ENCODE assay signal across 8 mouse cellular contexts in the genomic region with DNA sequence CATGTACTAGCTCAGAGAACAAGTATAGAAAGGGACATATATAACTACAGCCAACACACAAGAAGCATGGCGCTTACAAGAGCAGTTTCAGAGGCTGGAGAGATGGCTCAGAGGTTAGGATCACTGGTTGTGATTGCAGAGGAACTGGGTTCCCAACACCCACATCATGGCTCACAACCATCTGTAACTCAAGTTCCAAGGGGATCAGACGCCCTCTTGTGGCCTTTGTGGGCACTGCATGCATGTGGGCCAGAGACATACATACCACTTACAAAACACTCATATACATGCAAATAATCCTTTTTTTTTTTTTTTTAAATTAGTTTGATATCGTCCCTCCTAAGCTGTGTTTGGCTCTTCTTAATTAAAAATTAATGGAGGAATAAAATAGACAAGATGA. TPM values are rescaled to one million over a fixed set of nuclear protein-coding genes. Genes with fewer than 3 reads are reported as not detected.
DNase-seq lines count a peak whose midpoint lies in the region; ATAC-seq lines count a peak whose summit lies in the region.

No protein-coding gene starts in this region.

- no peaks in the 10 kb centered on the region for H3K27me3 ChIP-seq in midbrain, embryonic 11.5 days (ENCODE audit: control insufficient read depth, insufficient read depth, low read length)
- no peaks in the 10 kb centered on the region for H3K27me3 ChIP-seq in midbrain, embryonic 15.5 days (replicated peaks)
- no peaks in the 10 kb centered on the region for H3K27me3 ChIP-seq in neural tube, embryonic 11.5 days (ENCODE audit: control insufficient read depth, insufficient read depth, low read length)

- peak; percentile 45 for DNase-seq in embryo, embryonic 10 days (ENCODE audit: low spot score)
- no peak for DNase-seq in embryo, embryonic 9.5 days (ENCODE audit: extremely low spot score)
- peak; percentile 86 for DNase-seq in midbrain, embryonic 11.5 days (ENCODE audit: low spot score, missing footprints)
- peak; percentile 22 to 30 for DNase-seq in cerebellum, postnatal 10 days
- DNase-seq in neural tube, embryonic 11.5 days (ENCODE audit: low spot score), result peak; percentile 41
- no peak for DNase-seq in urinary bladder, postnatal 4 days (ENCODE audit: low spot score in 2 of 2)
- DNase-seq in adipocyte (ENCODE audit: low spot score), result no peak

- no peaks in the 10 kb centered on the region for H3K9me3 ChIP-seq in midbrain, embryonic 11.5 days (ENCODE audit: control insufficient read depth, low read length)
- no peaks in the 10 kb centered on the region for H3K9me3 ChIP-seq in midbrain, embryonic 15.5 days
- no peaks in the 10 kb centered on the region for H3K9me3 ChIP-seq in neural tube, embryonic 11.5 days (ENCODE audit: control insufficient read depth, low read length)

- no peak overlapping the region for H3K27ac ChIP-seq in midbrain, embryonic 11.5 days (ENCODE audit: low read depth, low read length)
- H3K27ac ChIP-seq in midbrain, embryonic 15.5 days, result no peak overlapping the region
- no peak overlapping the region for H3K27ac ChIP-seq in neural tube, embryonic 11.5 days (ENCODE audit: low read depth, low read length)

- H3K36me3 ChIP-seq in midbrain, embryonic 11.5 days (ENCODE audit: control insufficient read depth, insufficient read depth, low read length), result no peaks in the 10 kb centered on the region
- H3K36me3 ChIP-seq in midbrain, embryonic 15.5 days (replicated peaks), result no peaks in the 10 kb centered on the region
- H3K36me3 ChIP-seq in neural tube, embryonic 11.5 days (ENCODE audit: control insufficient read depth, insufficient read depth, low read length), result no peaks in the 10 kb centered on the region

- ATAC-seq in midbrain, embryonic 11.5 days (ENCODE audit: low FRiP score), result no peak
- no peak for ATAC-seq in midbrain, embryonic 15.5 days (replicated peaks)
- no peak for ATAC-seq in neural tube, embryonic 11.5 days (ENCODE audit: insufficient read depth, low FRiP score, low TSS enrichment)

- 50% methylated on average over 3 of the region's 3 CpGs for WGBS in midbrain, embryonic 11.5 days
- WGBS in midbrain, embryonic 15.5 days, result 44% methylated on average over 3 of the region's 3 CpGs
- 41% methylated on average over 3 of the region's 3 CpGs for WGBS in neural tube, embryonic 11.5 days

- H3K9ac ChIP-seq in midbrain, embryonic 11.5 days (ENCODE audit: low read length), result no peak overlapping the region
- no peak overlapping the region for H3K9ac ChIP-seq in midbrain, embryonic 15.5 days
- H3K9ac ChIP-seq in neural tube, embryonic 11.5 days (ENCODE audit: low read length), result no peak overlapping the region

- no peak overlapping the region for H3K4me2 ChIP-seq in midbrain, embryonic 11.5 days
- H3K4me2 ChIP-seq in midbrain, embryonic 15.5 days, result no peak overlapping the region
- H3K4me2 ChIP-seq in neural tube, embryonic 11.5 days (ENCODE audit: low read depth), result no peak overlapping the region

- no peaks in the 10 kb centered on the region for H3K4me1 ChIP-seq in midbrain, embryonic 11.5 days (ENCODE audit: control insufficient read depth, insufficient read depth, low read length)
- H3K4me1 ChIP-seq in midbrain, embryonic 15.5 days, result no peaks in the 10 kb centered on the region
- H3K4me1 ChIP-seq in neural tube, embryonic 11.5 days (ENCODE audit: control insufficient read depth, insufficient read depth, low read length), result no peaks in the 10 kb centered on the region

- H3K4me3 ChIP-seq in midbrain, embryonic 11.5 days (ENCODE audit: low read depth, low read length), result no peak overlapping the region
- no peak overlapping the region for H3K4me3 ChIP-seq in midbrain, embryonic 15.5 days
- H3K4me3 ChIP-seq in neural tube, embryonic 11.5 days (ENCODE audit: low read depth, low read length), result no peak overlapping the region

RNA-seq across cellular contexts. Expression of gene Urad, which starts 35.3 kb away (rescaled TPM):
- not detected in 2 replicates for polyA plus RNA-seq in midbrain, embryonic 11.5 days (2014; fragmentation: Nextera tagmentation; extraction: Ambion mirVana)
- polyA plus RNA-seq in midbrain, embryonic 15.5 days (2015; fragmentation: Nextera tagmentation; extraction: Ambion mirVana), result not detected in 2 replicates
- polyA plus RNA-seq in neural tube, embryonic 11.5 days (2014; fragmentation: Nextera tagmentation; extraction: Ambion mirVana), result not detected in 2 replicates

RNA-seq across cellular contexts. Expression of gene Flt3, which starts 42.8 kb away (rescaled TPM):
- polyA plus RNA-seq in midbrain, embryonic 11.5 days (2014; fragmentation: Nextera tagmentation; extraction: Ambion mirVana), result 0.05 and 0.26 TPM in 2 replicates
- polyA plus RNA-seq in midbrain, embryonic 15.5 days (2015; fragmentation: Nextera tagmentation; extraction: Ambion mirVana), result 0.54 and 0.77 TPM in 2 replicates
- 0.21 TPM in 1 of 2 replicates, not detected in the other for polyA plus RNA-seq in neural tube, embryonic 11.5 days (2014; fragmentation: Nextera tagmentation; extraction: Ambion mirVana)

RNA-seq across cellular contexts. Expression of gene Cdx2, which starts 50.5 kb away (rescaled TPM):
- not detected in 2 replicates for polyA plus RNA-seq in midbrain, embryonic 11.5 days (2014; fragmentation: Nextera tagmentation; extraction: Ambion mirVana)
- polyA plus RNA-seq in midbrain, embryonic 15.5 days (2015; fragmentation: Nextera tagmentation; extraction: Ambion mirVana), result not detected in 2 replicates
- polyA plus RNA-seq in neural tube, embryonic 11.5 days (2014; fragmentation: Nextera tagmentation; extraction: Ambion mirVana), result not detected in 2 replicates

Comparison
In these comparisons a context has a peak if more than half of its experiments do, and no peak if none do; other contexts are left out.
1. DNase-seq: peak in embryo, embryonic 10 days (single experiment), midbrain, embryonic 11.5 days (single experiment), cerebellum, postnatal 10 days (2 of 2) and neural tube, embryonic 11.5 days (single experiment); none in embryo, embryonic 9.5 days (single experiment), urinary bladder, postnatal 4 days (0 of 2) and adipocyte (single experiment).